Mouse (Mus musculus) forebrain, embryonic 16.5 days (tissue): Measurements from ENCODE around the gene Fxyd5. TPM values are rescaled to one million over a fixed set of nuclear protein-coding genes. Genes with fewer than 3 reads are reported as not detected.

Experiments
- ATAC-seq: fragments of 200-750 bp; cut with Nextera tagmentation; 2 replicates; pipeline ENCODE4 v1.8.0; 2017; ENCODE audit warnings: mild to moderate bottlenecking, moderate library complexity
- H3K27ac ChIP-seq: fragments of 300-500 bp; sonication (generic); 2 replicates; pipeline ENCODE4 v1.5.1; 2014; ENCODE audit warnings: low read length, control low read depth
- H3K27me3 ChIP-seq: fragments of 300-500 bp; sonication (generic); replicated peaks from 2 replicates; pipeline ENCODE4 v1.6.1; 2014; ENCODE audit warnings: low read length; ENCODE audit not compliant: control insufficient read depth, insufficient read depth
- H3K36me3 ChIP-seq: fragments of 300-500 bp; sonication (generic); 2 replicates; pipeline ENCODE4 v1.6.1; 2014; ENCODE audit not compliant: control insufficient read depth, insufficient read depth
- H3K4me1 ChIP-seq: fragments of 300-500 bp; sonication (generic); replicated peaks from 2 replicates; pipeline ENCODE4 v1.6.1; 2014; ENCODE audit warnings: low read length; ENCODE audit not compliant: control insufficient read depth, insufficient read depth
- H3K4me2 ChIP-seq: fragments of 300-500 bp; sonication (generic); 2 replicates; pipeline ENCODE4 v1.6.1; 2014; ENCODE audit warnings: mild to moderate bottlenecking, low read length, control low read depth
- H3K4me3 ChIP-seq: fragments of 300-500 bp; sonication (generic); replicated peaks from 2 replicates; pipeline ENCODE4 v1.5.1; 2014; ENCODE audit warnings: mild to moderate bottlenecking, low read length, control low read depth
- H3K9ac ChIP-seq: fragments of 300-500 bp; sonication (generic); replicated peaks from 2 replicates; pipeline ENCODE4 v1.6.1; 2014; ENCODE audit warnings: low read depth, low read length, control low read depth
- H3K9me3 ChIP-seq: fragments of 300-500 bp; sonication (generic); 2 replicates; pipeline ENCODE4 v1.6.1; 2016; ENCODE audit warnings: low read length; ENCODE audit not compliant: control insufficient read depth
- WGBS: fragments of 180-500 bp; shearing (Covaris S2); extraction: QIAGEN DNeasy Blood & Tissue Kit; methylation state at CpG from one replicate; pipeline ENCODE4 v1.1.7; 2014; 5-methylcytosine and 5-hydroxymethylcytosine counted together
- polyA plus RNA-seq: library from polyadenylated mRNA; unstranded; fragments of >200 nt; fragmentation: Nextera tagmentation; extraction: Ambion mirVana; gene quantifications from 2 replicates; pipeline ENCODE4 v1.2.1, GENCODE M21; 2015

Gene Fxyd5
- polyA plus RNA-seq, 1 experiment from 2014 or later: 21.7 TPM

- WGBS: 78% methylated on average over 5 of the region's 5 CpGs
Measured at GRCm38 (mm10) chr7:31057730-31058129, 15.4 kb upstream of the Fxyd5 start.

GRCm38 (mm10) chr7:31057071-31057470 lies 14.8 kb upstream of the Fxyd5 start, which contains the start of gene Fxyd1:
Fxyd1 (minus strand) TSS chr7:31057199.
- no peak for ATAC-seq
- no peaks in the 10 kb centered on the region for H3K36me3 ChIP-seq
- no peak within 1 kb of the TSS for H3K27ac ChIP-seq
- WGBS: 69% methylated on average over 2 of the region's 2 CpGs
- H3K9me3 ChIP-seq: no peaks in the 10 kb centered on the region
- H3K4me3 ChIP-seq: no peak within 1 kb of the TSS
- H3K4me1 ChIP-seq: peaks cover 9% of the 10 kb centered on the region
- H3K9ac ChIP-seq: no peak within 1 kb of the TSS
- H3K4me2 ChIP-seq: no peak within 1 kb of the TSS
- peaks cover 14% of the 10 kb centered on the region for H3K27me3 ChIP-seq

More at GRCm38 (mm10) chr7:31057730-31058129, 15.4 kb upstream of the Fxyd5 start:
- H3K4me2 ChIP-seq: no peak overlapping the region
- H3K9me3 ChIP-seq: no peaks in the 10 kb centered on the region
- peaks cover 8% of the 10 kb centered on the region for H3K27me3 ChIP-seq
- H3K4me1 ChIP-seq: peaks cover 2% of the 10 kb centered on the region
- no peak for ATAC-seq
- H3K4me3 ChIP-seq: no peak overlapping the region
- H3K9ac ChIP-seq: no peak overlapping the region
- H3K27ac ChIP-seq: no peak overlapping the region
- no peaks in the 10 kb centered on the region for H3K36me3 ChIP-seq

- 81% methylated on average over 7 of the region's 7 CpGs for WGBS
- Histone ChIP-seq H3K9me3 (no peaks in the 10 kb centered on the region), H3K4me1 (peaks cover 15% of the 10 kb centered on the region), H3K27ac (no peak overlapping the region), H3K4me2 (no peak overlapping the region), H3K27me3 (peaks cover 21% of the 10 kb centered on the region), H3K9ac (no peak overlapping the region), H3K36me3 (no peaks in the 10 kb centered on the region), H3K4me3 (no peak overlapping the region)
- no peak for ATAC-seq
Measured at GRCm38 (mm10) chr7:31056448-31056847, 14.2 kb upstream of the Fxyd5 start.

GRCm38 (mm10) chr7:31055883-31056282 lies 13.6 kb upstream of the Fxyd5 start:
- WGBS: 31% methylated on average over 3 of the region's 4 CpGs
- no peak overlapping the region for H3K9ac ChIP-seq
- no peak overlapping the region for H3K4me3 ChIP-seq
- peaks cover 21% of the 10 kb centered on the region for H3K4me1 ChIP-seq
- H3K27me3 ChIP-seq: peaks cover 26% of the 10 kb centered on the region
- H3K9me3 ChIP-seq: no peaks in the 10 kb centered on the region
- no peaks in the 10 kb centered on the region for H3K36me3 ChIP-seq
- H3K27ac ChIP-seq: no peak overlapping the region
- H3K4me2 ChIP-seq: no peak overlapping the region
- ATAC-seq: no peak

- 5% methylated on average over 10 of the region's 10 CpGs for WGBS
- Histone ChIP-seq H3K9me3 (no peaks in the 10 kb centered on the region), H3K27ac (no peak overlapping the region), H3K36me3 (no peaks in the 10 kb centered on the region), H3K4me2 (no peak overlapping the region), H3K4me3 (no peak overlapping the region), H3K4me1 (peaks cover 26% of the 10 kb centered on the region), H3K9ac (0 out of 2 replicates have a peak overlapping the region, but pooled peaks have one; percentile 13), H3K27me3 (peaks cover 28% of the 10 kb centered on the region)
- ATAC-seq: no peak
Measured at GRCm38 (mm10) chr7:31055354-31055824, 13.1 kb upstream of the Fxyd5 start.

- no peak for ATAC-seq
- no peak overlapping the region for H3K9ac ChIP-seq
- H3K4me3 ChIP-seq: no peak overlapping the region
- H3K36me3 ChIP-seq: no peaks in the 10 kb centered on the region
- H3K27me3 ChIP-seq: peaks cover 28% of the 10 kb centered on the region
- H3K27ac ChIP-seq: no peak overlapping the region
- no peak overlapping the region for H3K4me2 ChIP-seq
- 42% methylated on average over 11 of the region's 11 CpGs for WGBS
- peaks cover 32% of the 10 kb centered on the region for H3K4me1 ChIP-seq
- H3K9me3 ChIP-seq: no peaks in the 10 kb centered on the region
Measured at GRCm38 (mm10) chr7:31054661-31055320, 12.5 kb upstream of the Fxyd5 start.

- no peak overlapping the region for H3K4me3 ChIP-seq
- ATAC-seq: no peak
- H3K4me2 ChIP-seq: no peak overlapping the region
- peaks cover 37% of the 10 kb centered on the region for H3K4me1 ChIP-seq
- no peaks in the 10 kb centered on the region for H3K36me3 ChIP-seq
- H3K9me3 ChIP-seq: no peaks in the 10 kb centered on the region
- peaks cover 30% of the 10 kb centered on the region for H3K27me3 ChIP-seq
- WGBS: 30% methylated on average over 10 of the region's 10 CpGs
- H3K27ac ChIP-seq: no peak overlapping the region
- no peak overlapping the region for H3K9ac ChIP-seq
Measured at GRCm38 (mm10) chr7:31053882-31054447, 11.7 kb upstream of the Fxyd5 start.

- H3K27ac ChIP-seq: no peak overlapping the region
- no peaks in the 10 kb centered on the region for H3K36me3 ChIP-seq
- H3K4me1 ChIP-seq: peaks cover 37% of the 10 kb centered on the region
- H3K4me3 ChIP-seq: peak overlapping the region; percentile 27
- under 1% methylated on average over 34 of the region's 34 CpGs for WGBS
- peak overlapping the region; percentile 38 for H3K4me2 ChIP-seq
- ATAC-seq: peak; percentile 5; the same call in 1 of the 2 replicates
- no peaks in the 10 kb centered on the region for H3K9me3 ChIP-seq
- peaks cover 30% of the 10 kb centered on the region for H3K27me3 ChIP-seq
- peak overlapping the region; percentile 22; the same call in 1 of the 2 replicates for H3K9ac ChIP-seq
Measured at GRCm38 (mm10) chr7:31052636-31053434, 10.6 kb upstream of the Fxyd5 start.

- H3K4me3 ChIP-seq: peak overlapping the region; percentile 27
- no peak overlapping the region for H3K27ac ChIP-seq
- H3K4me2 ChIP-seq: peak overlapping the region; percentile 38
- H3K36me3 ChIP-seq: no peaks in the 10 kb centered on the region
- no peaks in the 10 kb centered on the region for H3K9me3 ChIP-seq
- H3K9ac ChIP-seq: peak overlapping the region; percentile 22; the same call in 1 of the 2 replicates
- peaks cover 30% of the 10 kb centered on the region for H3K27me3 ChIP-seq
- peaks cover 37% of the 10 kb centered on the region for H3K4me1 ChIP-seq
- ATAC-seq: 0 out of 2 replicates have a peak, but pooled peaks have one; percentile 4
- WGBS: 1% methylated on average over 22 of the region's 22 CpGs
Measured at GRCm38 (mm10) chr7:31052251-31052635, 10.0 kb upstream of the Fxyd5 start.
